Mouse (Mus musculus) large intestine, adult 2 months (tissue): Measurements from ENCODE around the gene Kctd8. TPM values are rescaled to one million over a fixed set of nuclear protein-coding genes. Genes with fewer than 3 reads are reported as not detected.
"Not testable (repeated sequence)": the region's sequence is repeated elsewhere in the genome, so short reads cannot be mapped to it uniquely, and the experiment has no call there.

Experiments
- DNase-seq: peaks from one replicate; pipeline ENCODE4 v3.0.0-alpha.2; 2012; ENCODE audit warnings: low read depth, low spot score
- WGBS: fragments of 180-500 bp; shearing (Covaris S2); methylation state at CpG from one replicate; pipeline ENCODE4 v1.1.7; 2018; 5-methylcytosine and 5-hydroxymethylcytosine counted together
- polyA plus RNA-seq: library from polyadenylated mRNA; depleted of rRNA; stranded (reverse); fragments of >200 nt; gene quantifications from 2 replicates; pipeline ENCODE4 v1.2.3, GENCODE M21; 2012; rRNA removed

Kctd8 gene
- 0.05 TPM in 1 of 2 replicates, not detected in the other for polyA plus RNA-seq

- no peak for DNase-seq
- WGBS = 2% methylated on average over 85 of the region's 87 CpGs
These were observed at the start of gene Kctd8 for GRCm38 (mm10) chr5:69340919-69341801. Gene Kctd8, minus strand, starts transcription at chr5:69341679.

GRCm38 (mm10) chr5:69379072-69379471 lies 37.6 kb upstream of the Kctd8 start:
- no peak for DNase-seq
- WGBS = 91% methylated on average over 4 of the region's 4 CpGs

GRCm38 (mm10) chr5:69350596-69350995 lies 9.1 kb upstream of the Kctd8 start:
- WGBS = 81% methylated on average over 3 of the region's 3 CpGs
- DNase-seq = no peak

- no peak for DNase-seq
- 3% methylated on average over 44 of the region's 44 CpGs for WGBS
These were observed 1.2 kb downstream of the Kctd8 start for GRCm38 (mm10) chr5:69340102-69340918.

GRCm38 (mm10) chr5:69339623-69339970 lies 1.9 kb downstream of the Kctd8 start:
- DNase-seq = no peak
- WGBS = 66% methylated on average over 6 of the region's 6 CpGs

GRCm38 (mm10) chr5:69338916-69339622 lies 2.4 kb downstream of the Kctd8 start:
- no peak for DNase-seq
- WGBS = 13% methylated on average over 4 of the region's 4 CpGs

GRCm38 (mm10) chr5:69327561-69327960 lies 13.9 kb downstream of the Kctd8 start:
- no peak for DNase-seq
- WGBS = 70% methylated on average over 4 of the region's 4 CpGs

- DNase-seq = no peak
- WGBS = 60% methylated on average over 12 of the region's 12 CpGs
These were observed 16.8 kb downstream of the Kctd8 start for GRCm38 (mm10) chr5:69324566-69325230.

GRCm38 (mm10) chr5:69312611-69313010 lies 28.9 kb downstream of the Kctd8 start:
- DNase-seq = no peak
- 71% methylated on average over 7 of the region's 7 CpGs for WGBS

GRCm38 (mm10) chr5:69301665-69302064 lies 39.8 kb downstream of the Kctd8 start:
- WGBS = 21% methylated on average over 1 of the region's 1 CpGs
- no peak for DNase-seq

GRCm38 (mm10) chr5:69292353-69292752 lies 49.1 kb downstream of the Kctd8 start:
- DNase-seq = no peak
- 74% methylated on average over 6 of the region's 6 CpGs for WGBS

GRCm38 (mm10) chr5:69284359-69284758 lies 57.1 kb downstream of the Kctd8 start:
- DNase-seq = no peak
- WGBS = 72% methylated on average over 6 of the region's 6 CpGs

- DNase-seq = no peak
- WGBS = 70% methylated on average over 2 of the region's 2 CpGs
These were observed 89.1 kb downstream of the Kctd8 start for GRCm38 (mm10) chr5:69252366-69252765.

- no peak for DNase-seq
- 50% methylated on average over 1 of the region's 1 CpGs for WGBS
These were observed 99.5 kb downstream of the Kctd8 start for GRCm38 (mm10) chr5:69241931-69242330.

GRCm38 (mm10) chr5:69233560-69233959 lies 107.9 kb downstream of the Kctd8 start:
- 58% methylated on average over 4 of the region's 4 CpGs for WGBS
- DNase-seq = no peak

- WGBS = 91% methylated on average over 1 of the region's 1 CpGs
- DNase-seq = not testable (repeated sequence)
These were observed 109.8 kb downstream of the Kctd8 start for GRCm38 (mm10) chr5:69231649-69232048.

- no peak for DNase-seq
- WGBS = 79% methylated on average over 2 of the region's 2 CpGs
These were observed 114.3 kb downstream of the Kctd8 start for GRCm38 (mm10) chr5:69227147-69227546.

GRCm38 (mm10) chr5:69222608-69223007 lies 118.9 kb downstream of the Kctd8 start:
- WGBS = 27% methylated on average over 1 of the region's 1 CpGs
- no peak for DNase-seq

- WGBS = 71% methylated on average over 3 of the region's 3 CpGs
- no peak for DNase-seq
These were observed 126.3 kb downstream of the Kctd8 start for GRCm38 (mm10) chr5:69215216-69215615.

- no peak for DNase-seq
These were observed 132.1 kb downstream of the Kctd8 start for GRCm38 (mm10) chr5:69209401-69209800.
